Mouse (Mus musculus): ENCODE measurements at regions not wholly inside any gene's neighbourhood (a gene's known extent, or its start where the extent isn't known, plus 50 kb on each side); places are given as distances from the start of the nearest gene placed in this dataset.

GRCm38 (mm10) chr1:18498556-18498955 is 233.6 kb upstream of the Defb41 start:
- TF ChIP-seq HCFC1 (IDR thresholded peaks at IDR 0.05; ENCODE audit: borderline replicate concordance, insufficient read depth, low read length) (no peak), CHD2 (IDR thresholded peaks at IDR 0.05; ENCODE audit: low read depth, low read length) (no peak)
